Mouse (Mus musculus) cortical plate, adult 2 months (tissue): ENCODE data around the gene Gpr141.

Source experiments
- CTCF ChIP-seq: fragments of 200-500 bp; IDR thresholded peaks from 2 replicates; pipeline ENCODE4 v1.5.1; 2011; ENCODE audit warnings: mild to moderate bottlenecking, control low read depth, low read length; ENCODE audit not compliant: insufficient read depth; ENCODE audit errors: extremely low read depth
- POLR2A ChIP-seq: fragments of 200-500 bp; IDR thresholded peaks from 2 replicates; pipeline ENCODE4 v1.6.1; 2011; ENCODE audit warnings: mild to moderate bottlenecking, low read length, control low read depth; ENCODE audit not compliant: insufficient read depth; ENCODE audit errors: extremely low read depth

- TF ChIP-seq CTCF (no peak), POLR2A (no peak)
Observed at GRCm38 (mm10) chr13:19770163-19770562, 53.9 kb downstream of the Gpr141 start.
